Mouse (Mus musculus) lung, embryonic 14.5 days (tissue): ENCODE results near the gene Tedc1. TPM values are rescaled to one million over a fixed set of nuclear protein-coding genes. Genes with fewer than 3 reads are reported as not detected.
A peak's percentile ranks its signal among the peaks of the same experiment; 100 is the strongest.

Source experiments
- ATAC-seq: fragments of 200-750 bp; cut with Nextera tagmentation; 2 replicates; pipeline ENCODE4 v1.8.0; 2017; ENCODE audit warnings: mild to moderate bottlenecking, moderate TSS enrichment, moderate library complexity; ENCODE audit not compliant: insufficient read depth
- DNase-seq: peaks from one replicate; pipeline ENCODE4 v3.0.0-alpha.2; 2015
- H3K27ac ChIP-seq: fragments of 300-500 bp; sonication (generic); 2 replicates; pipeline ENCODE4 v1.5.1; 2014; ENCODE audit warnings: low read depth, mild to moderate bottlenecking, moderate library complexity
- H3K27me3 ChIP-seq: fragments of 300-500 bp; sonication (generic); 2 replicates; pipeline ENCODE4 v1.6.1; 2014; ENCODE audit warnings: low read length, control low read depth; ENCODE audit not compliant: insufficient read depth
- H3K36me3 ChIP-seq: fragments of 300-500 bp; sonication (generic); 2 replicates; pipeline ENCODE4 v1.6.1; 2014; ENCODE audit warnings: control low read depth; ENCODE audit not compliant: insufficient read depth
- H3K4me1 ChIP-seq: fragments of 300-500 bp; sonication (generic); 2 replicates; pipeline ENCODE4 v1.6.1; 2014; ENCODE audit warnings: antibody characterized with exemption, control low read depth; ENCODE audit not compliant: insufficient read depth
- H3K4me2 ChIP-seq: fragments of 300-500 bp; sonication (generic); 2 replicates; pipeline ENCODE4 v1.6.1; 2014; ENCODE audit warnings: mild to moderate bottlenecking
- H3K4me3 ChIP-seq: fragments of 300-500 bp; sonication (generic); 2 replicates; pipeline ENCODE4 v1.5.1; 2014; ENCODE audit warnings: low read depth, low read length
- H3K9ac ChIP-seq: fragments of 300-500 bp; sonication (generic); 2 replicates; pipeline ENCODE4 v1.6.1; 2014
- H3K9me3 ChIP-seq: fragments of 300-500 bp; sonication (generic); 2 replicates; pipeline ENCODE4 v1.6.1; 2016; ENCODE audit warnings: low read depth, low read length, control low read depth
- CTCF ChIP-seq: IDR thresholded peaks from 2 replicates; pipeline ENCODE4 v1.5.1; 2016; ENCODE audit warnings: antibody characterized with exemption, low read depth
- WGBS: fragments of 180-500 bp; shearing (Covaris S2); extraction: QIAGEN DNeasy Blood & Tissue Kit; methylation state at CpG from one replicate; pipeline ENCODE4 v1.1.7; 2014; 5-methylcytosine and 5-hydroxymethylcytosine counted together
- polyA plus RNA-seq: library from polyadenylated mRNA; unstranded; fragments of >200 nt; fragmentation: Nextera tagmentation; extraction: Ambion mirVana; gene quantifications from 2 replicates; pipeline ENCODE4 v1.2.1, GENCODE M21; 2014

Tedc1 gene
- polyA plus RNA-seq, 1 experiment from 2014 or later, result 35.1 TPM

GRCm38 (mm10) chr12:113155076-113155771 lies 997 bp upstream of the Tedc1 start:
- 4% methylated on average over 32 of the region's 32 CpGs for WGBS
- peak; percentile 0; the same call in 1 of the 2 replicates for ATAC-seq
- peaks cover 9% of the 10 kb centered on the region for H3K4me1 ChIP-seq
- H3K4me3 ChIP-seq, result peak overlapping the region; percentile 65
- H3K9me3 ChIP-seq, result no peaks in the 10 kb centered on the region
- DNase-seq, result peak; percentile 73
- peak overlapping the region; percentile 55 for H3K9ac ChIP-seq
- H3K27me3 ChIP-seq, result peaks cover 18% of the 10 kb centered on the region; the same call in 1 of the 2 replicates
- no peak for TF ChIP-seq CTCF
- peak overlapping the region; percentile 89 for H3K4me2 ChIP-seq
- H3K36me3 ChIP-seq, result no peaks in the 10 kb centered on the region
- H3K27ac ChIP-seq, result peak overlapping the region; percentile 90

GRCm38 (mm10) chr12:113156540-113156929 lies 314 bp downstream of the Tedc1 start:
- Histone ChIP-seq H3K36me3 (0 out of 2 replicates have a peak, but pooled peaks cover 3% of the 10 kb centered on the region), H3K9ac (peak overlapping the region; percentile 59), H3K27me3 (0 out of 2 replicates have a peak, but pooled peaks cover 7% of the 10 kb centered on the region), H3K27ac (peak overlapping the region; percentile 67), H3K9me3 (no peaks in the 10 kb centered on the region), H3K4me2 (peak overlapping the region; percentile 93), H3K4me3 (peak overlapping the region; percentile 65), H3K4me1 (peaks cover 9% of the 10 kb centered on the region)
- DNase-seq (no peak), ATAC-seq (no peak)
- under 1% methylated on average over 23 of the region's 23 CpGs for WGBS
- TF ChIP-seq CTCF, result no peak

GRCm38 (mm10) chr12:113157002-113157401 lies 781 bp downstream of the Tedc1 start:
- Histone ChIP-seq H3K4me1 (peaks cover 9% of the 10 kb centered on the region), H3K4me2 (peak overlapping the region; percentile 93), H3K9ac (peak overlapping the region; percentile 59), H3K27ac (peak overlapping the region; percentile 67), H3K4me3 (peak overlapping the region; percentile 65), H3K9me3 (no peaks in the 10 kb centered on the region), H3K36me3 (0 out of 2 replicates have a peak, but pooled peaks cover 8% of the 10 kb centered on the region), H3K27me3 (0 out of 2 replicates have a peak, but pooled peaks cover 6% of the 10 kb centered on the region)
- 19% methylated on average over 8 of the region's 8 CpGs for WGBS
- ATAC-seq, result no peak
- no peak for TF ChIP-seq CTCF
- DNase-seq, result peak; percentile 37

GRCm38 (mm10) chr12:113157521-113157920 lies 1.3 kb downstream of the Tedc1 start:
- Histone ChIP-seq H3K27me3 (0 out of 2 replicates have a peak, but pooled peaks cover 4% of the 10 kb centered on the region), H3K9ac (peak overlapping the region; percentile 59; the same call in 1 of the 2 replicates), H3K27ac (no peak overlapping the region), H3K36me3 (peaks cover 12% of the 10 kb centered on the region; the same call in 1 of the 2 replicates), H3K4me2 (peak overlapping the region; percentile 93), H3K4me3 (peak overlapping the region; percentile 65), H3K9me3 (no peaks in the 10 kb centered on the region), H3K4me1 (peaks cover 9% of the 10 kb centered on the region)
- 83% methylated on average over 8 of the region's 8 CpGs for WGBS
- no peak for ATAC-seq
- TF ChIP-seq CTCF, result no peak
- DNase-seq, result no peak

- H3K4me1 ChIP-seq, result peaks cover 9% of the 10 kb centered on the region
- H3K9ac ChIP-seq, result no peak overlapping the region
- no peak overlapping the region for H3K27ac ChIP-seq
- H3K9me3 ChIP-seq, result no peaks in the 10 kb centered on the region
- DNase-seq (no peak), ATAC-seq (no peak)
- 88% methylated on average over 8 of the region's 8 CpGs for WGBS
- peaks cover 15% of the 10 kb centered on the region; the same call in 1 of the 2 replicates for H3K36me3 ChIP-seq
- no peak overlapping the region for H3K4me2 ChIP-seq
- TF ChIP-seq CTCF, result no peak
- H3K27me3 ChIP-seq, result 0 out of 2 replicates have a peak, but pooled peaks cover 4% of the 10 kb centered on the region
- H3K4me3 ChIP-seq, result no peak overlapping the region
These were observed 1.8 kb downstream of the Tedc1 start for GRCm38 (mm10) chr12:113157971-113158370.

- H3K27ac ChIP-seq, result no peak overlapping the region
These were observed 7.4 kb downstream of the Tedc1 start for GRCm38 (mm10) chr12:113163561-113164006.

GRCm38 (mm10) chr12:113168031-113168536 lies 11.9 kb downstream of the Tedc1 start:
- Histone ChIP-seq H3K27me3 (no peaks in the 10 kb centered on the region), H3K36me3 (peaks cover 13% of the 10 kb centered on the region; the same call in 1 of the 2 replicates), H3K27ac (no peak overlapping the region), H3K9me3 (no peaks in the 10 kb centered on the region), H3K9ac (no peak overlapping the region), H3K4me1 (no peaks in the 10 kb centered on the region), H3K4me3 (no peak overlapping the region), H3K4me2 (no peak overlapping the region)
- 73% methylated on average over 9 of the region's 9 CpGs for WGBS
- no peak for DNase-seq
- peak; percentile 35; the same call in 1 of the 2 replicates for ATAC-seq
- no peak for TF ChIP-seq CTCF

More at GRCm38 (mm10) chr12:113163561-113164006, 7.4 kb downstream of the Tedc1 start:
- Histone ChIP-seq H3K27me3 (no peaks in the 10 kb centered on the region), H3K9ac (no peak overlapping the region), H3K4me3 (no peak overlapping the region), H3K9me3 (no peaks in the 10 kb centered on the region), H3K36me3 (peaks cover 29% of the 10 kb centered on the region; the same call in 1 of the 2 replicates), H3K4me2 (no peak overlapping the region), H3K4me1 (no peaks in the 10 kb centered on the region)
- DNase-seq, result no peak
- ATAC-seq, result no peak
- 82% methylated on average over 11 of the region's 11 CpGs for WGBS
- TF ChIP-seq CTCF, result no peak
